8 mouse cellular contexts compared by ENCODE assay signal in genomic region chrX:74023188-74024049, GRCm38 (mm10). TPM values are rescaled to one million over a fixed set of nuclear protein-coding genes. Genes with fewer than 3 reads are reported as not detected.
DNase-seq lines count a peak whose midpoint lies in the region; ATAC-seq and TF ChIP-seq lines count a peak whose summit lies in the region.

Gene Irak1 (minus strand): TSS chrX:74023918.

- H3K9ac ChIP-seq in embryonic facial prominence, embryonic 12.5 days: peak within 1 kb of the TSS; percentile 73
- H3K9ac ChIP-seq in limb, embryonic 11.5 days (ENCODE audit: low read length): peak within 1 kb of the TSS; percentile 84
- H3K9ac ChIP-seq in midbrain, embryonic 13.5 days (replicated peaks): peak within 1 kb of the TSS; percentile 82

- peak within 1 kb of the TSS; percentile 75 for H3K27ac ChIP-seq in embryonic facial prominence, embryonic 12.5 days
- H3K27ac ChIP-seq in limb, embryonic 11.5 days (replicated peaks; ENCODE audit: low read depth, low read length): peak within 1 kb of the TSS; percentile 10; the same call in 1 of the 2 replicates
- peak within 1 kb of the TSS; percentile 86 for H3K27ac ChIP-seq in midbrain, embryonic 13.5 days
- peak within 1 kb of the TSS; percentile 20 for H3K27ac ChIP-seq in small intestine, adult 2 months (ENCODE audit: insufficient read depth, low read depth, low read length)

- H3K27me3 ChIP-seq in embryonic facial prominence, embryonic 12.5 days: no peaks in the 10 kb centered on the region
- H3K27me3 ChIP-seq in limb, embryonic 11.5 days (ENCODE audit: control insufficient read depth, insufficient read depth, low read length): no peaks in the 10 kb centered on the region
- H3K27me3 ChIP-seq in midbrain, embryonic 13.5 days: no peaks in the 10 kb centered on the region
- H3K27me3 ChIP-seq in small intestine, adult 2 months (ENCODE audit: control insufficient read depth, insufficient read depth, low read length): no peaks in the 10 kb centered on the region

- H3K9me3 ChIP-seq in embryonic facial prominence, embryonic 12.5 days: no peaks in the 10 kb centered on the region
- no peaks in the 10 kb centered on the region for H3K9me3 ChIP-seq in limb, embryonic 11.5 days (ENCODE audit: control insufficient read depth, low read length)
- no peaks in the 10 kb centered on the region for H3K9me3 ChIP-seq in midbrain, embryonic 13.5 days

- H3K4me1 ChIP-seq in embryonic facial prominence, embryonic 12.5 days: no peaks in the 10 kb centered on the region
- H3K4me1 ChIP-seq in limb, embryonic 11.5 days (ENCODE audit: control insufficient read depth, insufficient read depth, low read length): no peaks in the 10 kb centered on the region
- peaks cover 17% of the 10 kb centered on the region for H3K4me1 ChIP-seq in midbrain, embryonic 13.5 days (replicated peaks)
- H3K4me1 ChIP-seq in small intestine, adult 2 months (ENCODE audit: control insufficient read depth, insufficient read depth, insufficient read length, low read length): peaks cover 4% of the 10 kb centered on the region; the same call in 1 of the 2 replicates

- peak; percentile 76 for ATAC-seq in embryonic facial prominence, embryonic 12.5 days (ENCODE audit: insufficient number of reproducible peaks, insufficient read depth, low FRiP score, low TSS enrichment)
- ATAC-seq in limb, embryonic 11.5 days (ENCODE audit: insufficient number of reproducible peaks, low FRiP score, low TSS enrichment, low read depth): peak; percentile 89
- peak; percentile 90 for ATAC-seq in midbrain, embryonic 13.5 days

- peak; percentile 70; the same call in 1 of the 2 replicates for TF ChIP-seq CTCF in small intestine, adult 2 months (IDR thresholded peaks at IDR 0.05; ENCODE audit: extremely low read depth, insufficient read length, insufficient replicate concordance, low read depth, low read length)

- H3K4me3 ChIP-seq in embryonic facial prominence, embryonic 12.5 days: peak within 1 kb of the TSS; percentile 55
- H3K4me3 ChIP-seq in limb, embryonic 11.5 days (ENCODE audit: low read depth, low read length): peak within 1 kb of the TSS; percentile 53
- H3K4me3 ChIP-seq in midbrain, embryonic 13.5 days (replicated peaks): peak within 1 kb of the TSS; percentile 57
- peak within 1 kb of the TSS; percentile 98 for H3K4me3 ChIP-seq in small intestine, adult 2 months (ENCODE audit: low read depth, low read length)

- no peak; the same call in none of the 2 replicates for TF ChIP-seq POLR2A in small intestine, adult 2 months (IDR thresholded peaks at IDR 0.05; ENCODE audit: low read depth, low read length)

- H3K4me2 ChIP-seq in embryonic facial prominence, embryonic 12.5 days (replicated peaks): peak within 1 kb of the TSS; percentile 56
- H3K4me2 ChIP-seq in limb, embryonic 11.5 days (ENCODE audit: low read depth, severe bottlenecking): peak within 1 kb of the TSS; percentile 53
- peak within 1 kb of the TSS; percentile 61 for H3K4me2 ChIP-seq in midbrain, embryonic 13.5 days (replicated peaks)

- 17% methylated on average over 51 of the region's 72 CpGs for WGBS in embryonic facial prominence, embryonic 12.5 days
- WGBS in limb, embryonic 11.5 days: 17% methylated on average over 56 of the region's 72 CpGs
- 28% methylated on average over 49 of the region's 72 CpGs for WGBS in midbrain, embryonic 13.5 days
- WGBS in small intestine, adult 2 months: 10% methylated on average over 72 of the region's 72 CpGs

- DNase-seq in 3T3-L1 (ENCODE audit: low read depth, low spot score): peak; percentile 68
- peak; percentile 87 to 89 for DNase-seq in adrenal gland, postnatal 36 days
- peak; percentile 86 to 88 for DNase-seq in heart, adult 18-20 months
- peak; percentile 85 for DNase-seq in kidney, adult 18-20 months
- DNase-seq in limb, embryonic 11.5 days (ENCODE audit: low spot score): peak; percentile 79

- H3K36me3 ChIP-seq in embryonic facial prominence, embryonic 12.5 days: 0 out of 2 replicates have a peak, but pooled peaks cover 6% of the 10 kb centered on the region
- no peaks in the 10 kb centered on the region; the same call in 1 of the 2 replicates for H3K36me3 ChIP-seq in limb, embryonic 11.5 days (ENCODE audit: control insufficient read depth, insufficient read depth, low read length)
- 0 out of 2 replicates have a peak, but pooled peaks cover 12% of the 10 kb centered on the region for H3K36me3 ChIP-seq in midbrain, embryonic 13.5 days
- peaks cover 9% of the 10 kb centered on the region for H3K36me3 ChIP-seq in small intestine, adult 2 months (ENCODE audit: control insufficient read depth, insufficient read depth, low read length)

RNA-seq across cellular contexts. Expression of gene Irak1, which starts in this region (rescaled TPM):
- total RNA-seq in adrenal gland, postnatal 36 days (2021): 100 to 1,000 TPM; 112 to 117 TPM
- polyA plus RNA-seq in embryonic facial prominence, embryonic 12.5 days (2016; fragmentation: Nextera tagmentation; extraction: Ambion mirVana): 61.1 and 64.6 TPM in 2 replicates
- total RNA-seq in heart, adult 18-20 months (2021): 10 to 100 TPM; 54.9 to 61.8 TPM
- 40.3 and 46.2 TPM in 2 replicates for polyA plus RNA-seq in limb, embryonic 11.5 days (2014; fragmentation: Nextera tagmentation; extraction: Ambion mirVana)
- 37.4 and 44.3 TPM in 2 replicates for polyA plus RNA-seq in midbrain, embryonic 13.5 days (2015; fragmentation: Nextera tagmentation; extraction: Ambion mirVana)
- 85.9 and 96.8 TPM in 2 replicates for polyA plus RNA-seq in small intestine, adult 2 months (2012; rRNA removed)

Comparison
In these comparisons a context has a peak if more than half of its experiments do, and no peak if none do; other contexts are left out.
1. Peak in every context shown above with its lines: DNase-seq, ATAC-seq, H3K4me3 ChIP-seq and H3K27ac ChIP-seq.
2. H3K27ac ChIP-seq: peak in every context shown above with its lines; median percentile 86 in midbrain, embryonic 13.5 days; 75 in embryonic facial prominence, embryonic 12.5 days; 20 in small intestine, adult 2 months; 10 in limb, embryonic 11.5 days.